ENCODE assay signal across 9 mouse cellular contexts in genomic region chr1:38847975-38848374, GRCm38 (mm10). TPM values are rescaled to one million over a fixed set of nuclear protein-coding genes. Genes with fewer than 3 reads are reported as not detected.
DNase-seq lines count a peak whose midpoint lies in the region; ATAC-seq and TF ChIP-seq lines count a peak whose summit lies in the region.
"Had no signal": no experiment of that assay in that cellular context is flagged by ENCODE, and none has a peak within 500 bp of the region (broad histone marks: within the 10 kb centered on the region; RNA-seq: fewer than 3 reads in every experiment).

No protein-coding gene starts in this region.

- no peak overlapping the region for H3K27ac ChIP-seq in CH12.LX (ENCODE audit: insufficient read depth, low read depth)
- peak overlapping the region; percentile 11; the same call in 1 of the 2 replicates for H3K27ac ChIP-seq in cortical plate, adult 2 months (ENCODE audit: insufficient read depth, low read length)
- H3K27ac ChIP-seq in hindbrain, embryonic 13.5 days: peak overlapping the region; percentile 90
- peak overlapping the region; percentile 85 for H3K27ac ChIP-seq in midbrain, embryonic 13.5 days
- no peak overlapping the region for H3K27ac ChIP-seq in heart, adult 2 months
- H3K27ac ChIP-seq: lung, embryonic 15.5 days had no signal

- peak overlapping the region in 1 of 3 experiments; percentile 3 for H3K4me3 ChIP-seq in CH12.LX (replicated peaks in 1 of 3; ENCODE audit: low read depth in 2 of 3, low read length in 2 of 3, poor library complexity in 1 of 3)
- H3K4me3 ChIP-seq in cortical plate, adult 2 months (ENCODE audit: insufficient read depth, low read length): peak overlapping the region; percentile 11
- H3K4me3 ChIP-seq in hindbrain, embryonic 13.5 days: peak overlapping the region; percentile 27
- H3K4me3 ChIP-seq in midbrain, embryonic 13.5 days (replicated peaks): peak overlapping the region; percentile 30
- no peak overlapping the region for H3K4me3 ChIP-seq in heart, adult 2 months
- H3K4me3 ChIP-seq: lung, embryonic 15.5 days had no signal

- TF ChIP-seq POLR2A in CH12.LX (IDR thresholded peaks at IDR 0.05; ENCODE audit: low read depth, low read length): no peak
- 0 out of 2 replicates have a peak, but pooled peaks have one; percentile 26 for TF ChIP-seq POLR2A in cortical plate, adult 2 months (IDR thresholded peaks at IDR 0.05; ENCODE audit: extremely low read depth, insufficient read depth, low read length)
- TF ChIP-seq POLR2A in heart, adult 2 months (IDR thresholded peaks at IDR 0.05; ENCODE audit: insufficient read depth, low read depth, low read length): no peak

- no peak for TF ChIP-seq RAD21 in CH12.LX (IDR thresholded peaks at IDR 0.05; ENCODE audit: low read depth, low read length)

- peak overlapping the region; percentile 17; the same call in 1 of the 2 replicates for H3K4me2 ChIP-seq in CH12.LX (ENCODE audit: insufficient read depth, low read depth, poor library complexity, severe bottlenecking)
- H3K4me2 ChIP-seq in hindbrain, embryonic 13.5 days: peak overlapping the region; percentile 50
- peak overlapping the region; percentile 45 for H3K4me2 ChIP-seq in midbrain, embryonic 13.5 days (replicated peaks)
- H3K4me2 ChIP-seq: lung, embryonic 15.5 days had no signal

- no peak for TF ChIP-seq CTCF in CH12.LX (conservative IDR thresholded peaks at IDR 0.05 in 1 of 2, IDR thresholded peaks at IDR 0.05 in 1 of 2; ENCODE audit: low read depth in 2 of 2, low read length in 2 of 2)
- no peak for TF ChIP-seq CTCF in cortical plate, adult 2 months (IDR thresholded peaks at IDR 0.05; ENCODE audit: extremely low read depth, insufficient read depth, low read length)
- TF ChIP-seq CTCF in heart, adult 2 months (IDR thresholded peaks at IDR 0.05): no peak

- in situ Hi-C loops in CH12.LX (cut with MboI; ENCODE audit: low pct_ligation_motif_present, low pct_unique_long_range_greater_than_20kb, low sequenced_read_pairs): no loop called here

- peaks cover 0 to 6% of the 10 kb centered on the region in 2 experiments; a peak in 2 of 4 replicates for H3K4me1 ChIP-seq in CH12.LX (ENCODE audit: control insufficient read depth in 1 of 2, insufficient read depth in 2 of 2)
- H3K4me1 ChIP-seq in cortical plate, adult 2 months (ENCODE audit: control insufficient read depth, insufficient read depth, low read length): peaks cover 5% of the 10 kb centered on the region; the same call in 1 of the 2 replicates
- peaks cover 22% of the 10 kb centered on the region for H3K4me1 ChIP-seq in hindbrain, embryonic 13.5 days (replicated peaks)
- H3K4me1 ChIP-seq in midbrain, embryonic 13.5 days (replicated peaks): peaks cover 25% of the 10 kb centered on the region
- H3K4me1 ChIP-seq in heart, adult 2 months (ENCODE audit: control insufficient read depth, insufficient read depth, low read length): no peaks in the 10 kb centered on the region
- H3K4me1 ChIP-seq: lung, embryonic 15.5 days had no signal

- WGBS in hindbrain, embryonic 13.5 days: 8% methylated on average over 11 of the region's 11 CpGs
- WGBS in midbrain, embryonic 13.5 days: 14% methylated on average over 11 of the region's 11 CpGs
- WGBS in heart, adult 2 months: 65% methylated on average over 11 of the region's 11 CpGs

- intact Hi-C loops in heart, adult 2 months (cut with DNase I): no loop called here

- H3K9me3 ChIP-seq in CH12.LX (replicated peaks; ENCODE audit: low read length): no peaks in the 10 kb centered on the region
- H3K9me3 ChIP-seq in hindbrain, embryonic 13.5 days: no peaks in the 10 kb centered on the region
- no peaks in the 10 kb centered on the region for H3K9me3 ChIP-seq in midbrain, embryonic 13.5 days
- H3K9me3 ChIP-seq: lung, embryonic 15.5 days had no signal

- TF ChIP-seq EP300 in CH12.LX (IDR thresholded peaks at IDR 0.05; ENCODE audit: low read length): no peak
- no peak for TF ChIP-seq EP300 in heart, adult 2 months (IDR thresholded peaks at IDR 0.05; ENCODE audit: insufficient read depth, low read depth, low read length)

- H3K27me3 ChIP-seq in CH12.LX (replicated peaks): no peaks in the 10 kb centered on the region
- peaks cover 34% of the 10 kb centered on the region for H3K27me3 ChIP-seq in hindbrain, embryonic 13.5 days
- H3K27me3 ChIP-seq in midbrain, embryonic 13.5 days: 0 out of 2 replicates have a peak, but pooled peaks cover 2% of the 10 kb centered on the region
- no peaks in the 10 kb centered on the region for H3K27me3 ChIP-seq in heart, adult 2 months (ENCODE audit: control insufficient read depth, insufficient read depth, low read length)
- H3K27me3 ChIP-seq: lung, embryonic 15.5 days had no signal

- DNase-seq in CH12.LX (ENCODE audit: extremely low read depth): peak; percentile 45
- no peak for DNase-seq in thymus, postnatal 14 days
- DNase-seq in heart, adult 2 months: no peak
- no peak for DNase-seq in thymus, adult 18-20 months

- H3K9ac ChIP-seq in CH12.LX (ENCODE audit: insufficient read depth, low read depth): no peak overlapping the region
- H3K9ac ChIP-seq in hindbrain, embryonic 13.5 days: peak overlapping the region; percentile 29; the same call in 1 of the 2 replicates
- H3K9ac ChIP-seq in midbrain, embryonic 13.5 days (replicated peaks): peak overlapping the region; percentile 28; the same call in 1 of the 2 replicates
- no peak overlapping the region for H3K9ac ChIP-seq in heart, adult 2 months (ENCODE audit: low read depth, low read length)
- H3K9ac ChIP-seq: lung, embryonic 15.5 days had no signal

- dilution Hi-C loops in CH12.LX (cut with MboI; ENCODE audit: extremely low pct_ligation_motif_present, extremely low pct_unique_long_range_greater_than_20kb, low sequenced_read_pairs): no loop called here

- no peaks in the 10 kb centered on the region for H3K36me3 ChIP-seq in CH12.LX (replicated peaks in 1 of 2; ENCODE audit: control insufficient read depth in 1 of 2, insufficient read depth in 1 of 2, low read length in 1 of 2)
- no peaks in the 10 kb centered on the region for H3K36me3 ChIP-seq in hindbrain, embryonic 13.5 days
- H3K36me3 ChIP-seq in midbrain, embryonic 13.5 days: no peaks in the 10 kb centered on the region
- H3K36me3 ChIP-seq in heart, adult 2 months (ENCODE audit: control insufficient read depth, insufficient read depth, low read length): no peaks in the 10 kb centered on the region
- H3K36me3 ChIP-seq: lung, embryonic 15.5 days had no signal

- ATAC-seq in hindbrain, embryonic 13.5 days (ENCODE audit: low FRiP score): peak; percentile 92
- ATAC-seq in midbrain, embryonic 13.5 days: peak; percentile 94
- no peak for ATAC-seq in granulocyte monocyte progenitor cell, adult 5-6 weeks (replicated peaks; ENCODE audit: poor library complexity, severe bottlenecking)

- H3K79me2 ChIP-seq in CH12.LX (replicated peaks; ENCODE audit: control insufficient read depth, extremely low read depth, insufficient read depth, poor library complexity, severe bottlenecking): no peaks in the 10 kb centered on the region; the same call in 1 of the 2 replicates
- H3K79me2 ChIP-seq in heart, adult 2 months (replicated peaks; ENCODE audit: control insufficient read depth, insufficient read depth, low read length): no peaks in the 10 kb centered on the region

TF ChIP-seq in CH12.LX, 34 proteins besides CTCF, POLR2A, EP300 and RAD21:
- no peak for TF ChIP-seq KAT2A (IDR thresholded peaks at IDR 0.05; ENCODE audit: insufficient replicate concordance, low read length)
- peak; percentile 53 for TF ChIP-seq USF1 (IDR thresholded peaks at IDR 0.05; ENCODE audit: low read depth, low read length)
- TF ChIP-seq SMC3 (IDR thresholded peaks at IDR 0.05; ENCODE audit: low read depth, low read length): no peak
- TF ChIP-seq ZMIZ1 (IDR thresholded peaks at IDR 0.05; ENCODE audit: low read depth, low read length): no peak
- TF ChIP-seq USF2 (conservative IDR thresholded peaks at IDR 0.05; ENCODE audit: low read depth, low read length): peak; percentile 38; the same call in 1 of the 2 replicates
- TF ChIP-seq ZNF384 (IDR thresholded peaks at IDR 0.05; ENCODE audit: low read depth, low read length): no peak
- TF ChIP-seq RCOR1 (conservative IDR thresholded peaks at IDR 0.05; ENCODE audit: low read depth, low read length): no peak

RNA-seq across cellular contexts. Expression of gene Lonrf2, which starts 11.5 kb away (rescaled TPM):
- total RNA-seq in CH12.LX (2012; rRNA removed): not detected in 2 replicates
- not detected in 2 replicates for total RNA-seq in CH12.LX (2014; rRNA removed)
- not detected in 2 replicates for polyA plus RNA-seq in CH12.LX (2012; ENCODE audit: insufficient read length, low read depth)
- polyA plus RNA-seq in cortical plate, adult 2 months (2012; rRNA removed): 60.5 and 60.8 TPM in 2 replicates
- polyA plus RNA-seq in hindbrain, embryonic 13.5 days (2015; fragmentation: Nextera tagmentation; extraction: Ambion mirVana): 14.7 and 16.1 TPM in 2 replicates
- polyA plus RNA-seq in midbrain, embryonic 13.5 days (2015; fragmentation: Nextera tagmentation; extraction: Ambion mirVana): 12.5 and 14.1 TPM in 2 replicates
- not detected in 2 replicates for total RNA-seq in granulocyte monocyte progenitor cell, adult 5-6 weeks (2014; fragmentation: Nextera tagmentation)
- total RNA-seq in granulocyte monocyte progenitor cell, adult 5-6 weeks (2017): 0.31 TPM in 1 of 2 replicates, not detected in the other
- total RNA-seq in heart, adult 2 months (2021): 1 to 10 TPM; 3.3 to 3.8 TPM
- polyA plus RNA-seq in heart, adult 2 months (2012; rRNA removed): 2.6 and 4.2 TPM in 2 replicates

RNA-seq across cellular contexts. Expression of gene Chst10, which starts 50.0 kb away (rescaled TPM):
- 4.3 and 5.1 TPM in 2 replicates for total RNA-seq in CH12.LX (2012; rRNA removed)
- total RNA-seq in CH12.LX (2014; rRNA removed): 6.2 and 7.3 TPM in 2 replicates
- 8.5 and 9.5 TPM in 2 replicates for polyA plus RNA-seq in CH12.LX (2012; ENCODE audit: insufficient read length, low read depth)
- 29.1 and 29.9 TPM in 2 replicates for polyA plus RNA-seq in cortical plate, adult 2 months (2012; rRNA removed)
- polyA plus RNA-seq in hindbrain, embryonic 13.5 days (2015; fragmentation: Nextera tagmentation; extraction: Ambion mirVana): 48.7 and 51.8 TPM in 2 replicates
- polyA plus RNA-seq in midbrain, embryonic 13.5 days (2015; fragmentation: Nextera tagmentation; extraction: Ambion mirVana): 45.9 and 46.6 TPM in 2 replicates
- total RNA-seq in granulocyte monocyte progenitor cell, adult 5-6 weeks (2014; fragmentation: Nextera tagmentation): 0.30 TPM in 1 of 2 replicates, not detected in the other
- total RNA-seq in granulocyte monocyte progenitor cell, adult 5-6 weeks (2017): 0.05 and 0.39 TPM in 2 replicates
- total RNA-seq in heart, adult 2 months (2021): under 1 TPM; 0.16 to 0.34 TPM
- polyA plus RNA-seq in heart, adult 2 months (2012; rRNA removed): 0.26 and 0.27 TPM in 2 replicates

Comparison
In these comparisons a context has a peak if more than half of its experiments do, and no peak if none do; other contexts are left out.
1. H3K27ac ChIP-seq: peak in cortical plate, adult 2 months (single experiment), hindbrain, embryonic 13.5 days (single experiment) and midbrain, embryonic 13.5 days (single experiment); none in CH12.LX (single experiment) and heart, adult 2 months (single experiment).
2. H3K9ac ChIP-seq: peak in hindbrain, embryonic 13.5 days (single experiment) and midbrain, embryonic 13.5 days (single experiment); none in CH12.LX (single experiment) and heart, adult 2 months (single experiment).
3. Peak in every context shown above with its lines, with median percentiles within 50 percentile points of each other: H3K4me2 ChIP-seq.